Mouse (Mus musculus) MEL (cell line): ENCODE measurements around the gene Mrpl46. TPM values are rescaled to one million over a fixed set of nuclear protein-coding genes. Genes with fewer than 3 reads are reported as not detected.

Experiments
- DNase-seq: peaks from one replicate; pipeline ENCODE4 v3.0.0; 2011; ENCODE audit warnings: low read depth, low spot score
- H3K27ac ChIP-seq: 2 replicates; pipeline ENCODE4 v1.5.1; 2012; ENCODE audit warnings: low read depth, mild to moderate bottlenecking, control low read depth, low read length, moderate library complexity; ENCODE audit not compliant: control insufficient read depth
- H3K27me3 ChIP-seq, 2 experiments: fragments of 150-350 bp in 1 of 2; sonication (generic) in 1 of 2; 2 replicates each; pipeline ENCODE4 v1.6.1; 2012; ENCODE audit warnings: low read length in 2 of 2, mild to moderate bottlenecking in 2 of 2, improper control_type of control experiment in 1 of 2, moderate library complexity in 1 of 2; ENCODE audit not compliant: insufficient read depth in 2 of 2, control insufficient read depth in 1 of 2
- H3K36me3 ChIP-seq, 2 experiments: 2 replicates each; pipeline ENCODE4 v1.6.1; 2012 to 2014; ENCODE audit warnings: low read length in 2 of 2, improper control_type of control experiment in 1 of 2, inconsistent platforms in 1 of 2, mild to moderate bottlenecking in 1 of 2; ENCODE audit not compliant: insufficient read depth in 2 of 2, control insufficient read depth in 1 of 2
- H3K4me1 ChIP-seq, 2 experiments: fragments of 150-350 bp in 1 of 2; sonication (generic) in 1 of 2; 2 replicates each; pipeline ENCODE4 v1.6.1; 2012; ENCODE audit warnings: low read length in 2 of 2, improper control_type of control experiment in 1 of 2, mild to moderate bottlenecking in 1 of 2; ENCODE audit not compliant: insufficient read depth in 2 of 2, control insufficient read depth in 1 of 2
- H3K4me3 ChIP-seq, 2 experiments: fragments of 150-350 bp in 1 of 2; sonication (generic) in 1 of 2; 2 replicates each; pipeline ENCODE4 v1.5.1; 2012; ENCODE audit warnings: low read depth in 2 of 2, low read length in 2 of 2, mild to moderate bottlenecking in 2 of 2, moderate library complexity in 2 of 2, control low read depth in 1 of 2, improper control_type of control experiment in 1 of 2; ENCODE audit not compliant: control insufficient read depth in 1 of 2, insufficient read depth in 1 of 2
- H3K79me2 ChIP-seq: 2 replicates; pipeline ENCODE4 v1.6.1; 2012; ENCODE audit warnings: mild to moderate bottlenecking, low read length, moderate library complexity; ENCODE audit not compliant: control insufficient read depth, poor library complexity, insufficient read depth
- H3K9ac ChIP-seq: 2 replicates; pipeline ENCODE4 v1.6.1; 2012; ENCODE audit warnings: low read depth, mild to moderate bottlenecking, control low read depth, low read length, moderate library complexity; ENCODE audit not compliant: control insufficient read depth, poor library complexity, severe bottlenecking
- H3K9me3 ChIP-seq: fragments of 150-350 bp; sonication (generic); replicated peaks from 2 replicates; pipeline ENCODE4 v1.6.1; 2012; ENCODE audit warnings: mild to moderate bottlenecking, low read length, improper control_type of control experiment, moderate library complexity; ENCODE audit not compliant: insufficient read depth
- BHLHE40 ChIP-seq: IDR thresholded peaks from 2 replicates; pipeline ENCODE4 v1.6.1; 2012; ENCODE audit warnings: low read depth, mild to moderate bottlenecking, inconsistent platforms, low read length, improper control_type of control experiment, borderline replicate concordance
- CHD2 ChIP-seq: IDR thresholded peaks from 2 replicates; pipeline ENCODE4 v1.6.1; 2011; ENCODE audit warnings: low read length, improper control_type of control experiment
- CTCF ChIP-seq, 3 experiments: IDR thresholded peaks in 2 of 3; conservative IDR thresholded peaks in 1 of 3; 2 replicates each; pipeline ENCODE4 v1.5.1; 2011 to 2012; ENCODE audit warnings: low read length in 3 of 3, low read depth in 2 of 3, mild to moderate bottlenecking in 2 of 3, improper control_type of control experiment in 1 of 3, inconsistent platforms in 1 of 3, mixed read lengths in 1 of 3, moderate library complexity in 1 of 3; ENCODE audit not compliant: control insufficient read depth in 1 of 3, insufficient read depth in 1 of 3, poor library complexity in 1 of 3, severe bottlenecking in 1 of 3
- JUND ChIP-seq: IDR thresholded peaks from 2 replicates; pipeline ENCODE4 v1.6.1; 2011; ENCODE audit warnings: low read depth, mild to moderate bottlenecking, improper control_type of control experiment, low read length
- KAT2A ChIP-seq: conservative IDR thresholded peaks from 2 replicates; pipeline ENCODE4 v1.6.1; 2012; ENCODE audit warnings: low read depth, low read length, improper control_type of control experiment, inconsistent platforms
- MEF2A ChIP-seq: IDR thresholded peaks from 2 replicates; pipeline ENCODE4 v1.6.1; 2014; ENCODE audit warnings: low read depth, mild to moderate bottlenecking, inconsistent platforms, low read length, improper control_type of control experiment; ENCODE audit not compliant: poor library complexity, insufficient replicate concordance, severe bottlenecking; ENCODE audit errors: extremely low read depth
- MXI1 ChIP-seq: IDR thresholded peaks from 2 replicates; pipeline ENCODE4 v1.6.1; 2011; ENCODE audit warnings: mild to moderate bottlenecking, low read depth, low read length, improper control_type of control experiment
- NELFE ChIP-seq: IDR thresholded peaks from 2 replicates; pipeline ENCODE4 v1.6.1; 2011; ENCODE audit warnings: low read depth, low read length, improper control_type of control experiment
- NRF1 ChIP-seq: IDR thresholded peaks from 2 replicates; pipeline ENCODE4 v1.6.1; 2014; ENCODE audit warnings: low read depth, mild to moderate bottlenecking, inconsistent platforms, low read length, improper control_type of control experiment, moderate library complexity; ENCODE audit not compliant: poor library complexity, insufficient read depth, severe bottlenecking
- POLR2A ChIP-seq, 2 experiments: IDR thresholded peaks; 2 replicates each; pipeline ENCODE4 v1.6.1; 2011 to 2012; ENCODE audit warnings: low read length in 2 of 2, mild to moderate bottlenecking in 2 of 2, control low read depth in 1 of 2, improper control_type of control experiment in 1 of 2, low read depth in 1 of 2, moderate library complexity in 1 of 2; ENCODE audit not compliant: control insufficient read depth in 1 of 2, insufficient read depth in 1 of 2, poor library complexity in 1 of 2
- SIN3A ChIP-seq: IDR thresholded peaks from 2 replicates; pipeline ENCODE4 v1.6.1; 2012; ENCODE audit warnings: low read length, improper control_type of control experiment, inconsistent platforms
- TAL1 ChIP-seq: IDR thresholded peaks from 2 replicates; pipeline ENCODE4 v1.6.1; 2012; ENCODE audit warnings: mild to moderate bottlenecking, inconsistent platforms, low read length, moderate library complexity, mixed read lengths
- TCF12 ChIP-seq: IDR thresholded peaks from 2 replicates; pipeline ENCODE4 v1.6.1; 2014; ENCODE audit warnings: low read depth, mild to moderate bottlenecking, inconsistent platforms, low read length, improper control_type of control experiment, moderate library complexity
- ZC3H11A ChIP-seq: IDR thresholded peaks from 2 replicates; pipeline ENCODE4 v1.6.1; 2012; ENCODE audit warnings: low read depth, mild to moderate bottlenecking, inconsistent platforms, low read length, improper control_type of control experiment
- ZKSCAN1 ChIP-seq: IDR thresholded peaks from 2 replicates; pipeline ENCODE4 v1.6.1; 2012; ENCODE audit warnings: low read depth, mild to moderate bottlenecking, inconsistent platforms, low read length, improper control_type of control experiment, moderate library complexity
- ZNF384 ChIP-seq: IDR thresholded peaks from 2 replicates; pipeline ENCODE4 v1.6.1; 2012; ENCODE audit warnings: low read depth, mild to moderate bottlenecking, inconsistent platforms, low read length, improper control_type of control experiment
- polyA plus RNA-seq, 2 experiments: library from polyadenylated mRNA; stranded (reverse) in 1 of 2; unstranded in 1 of 2; fragments of >175 nt in 1 of 2; fragments of >200 nt in 1 of 2; gene quantifications; 2 replicates each; pipeline versions ENCODE4 v1.2.1 to v1.2.4; 2012; ENCODE audit warnings: low replicate concordance in 2 of 2, low read depth in 1 of 2; ENCODE audit not compliant: insufficient read length in 2 of 2, insufficient read depth in 1 of 2, missing spikeins in 1 of 2
- total RNA-seq: library from RNA; depleted of rRNA; stranded (reverse); fragments of 300-350 nt; gene quantifications from 2 replicates; pipeline ENCODE4 v1.2.3, GENCODE M21; 2012

Gene Mrpl46
- total and polyA plus RNA-seq, 3 experiments = 67.2 to 70.8 TPM; not detected in 1

DNA sequence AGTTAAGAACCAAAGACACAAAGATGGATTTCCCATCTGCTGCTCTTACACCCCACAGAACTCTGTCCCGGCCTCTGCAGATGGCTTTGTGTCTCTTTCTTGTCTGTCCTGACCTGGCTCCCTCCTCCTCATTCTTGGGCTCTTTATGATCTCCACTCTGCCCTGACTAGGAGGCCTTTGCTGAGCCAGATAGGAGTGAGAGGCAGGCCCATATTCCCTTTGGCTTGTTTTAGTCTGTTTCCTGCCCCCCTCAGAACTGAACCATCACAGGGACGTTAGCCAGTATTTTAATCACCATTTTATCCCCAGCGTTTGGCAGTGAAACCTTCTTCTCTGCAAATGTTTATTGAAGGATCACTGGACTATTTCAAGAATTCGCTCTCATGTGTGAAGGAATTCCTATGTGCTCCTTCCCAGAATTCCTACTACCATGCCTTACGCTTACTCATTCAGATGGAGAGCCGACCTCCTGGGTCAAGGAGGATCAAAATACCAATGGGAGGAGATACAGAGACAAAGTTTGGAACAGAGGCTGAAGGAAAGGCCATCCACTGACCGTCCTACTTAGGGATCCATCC lies 14.2 kb downstream of the Mrpl46 start:
- no peak overlapping the region for H3K27ac ChIP-seq
- H3K79me2 ChIP-seq = no peaks in the 10 kb centered on the region
- TF ChIP-seq SIN3A (no peak), MEF2A (no peak), MXI1 (no peak), ZKSCAN1 (no peak), ZNF384 (no peak), CTCF (IDR thresholded peaks at IDR 0.05 in 2 of 3, conservative IDR thresholded peaks at IDR 0.05 in 1 of 3; ENCODE audit: control insufficient read depth in 1 of 3, insufficient read depth in 1 of 3, low read depth in 2 of 3, low read length in 3 of 3, poor library complexity in 1 of 3, severe bottlenecking in 1 of 3) (no peak), CHD2 (no peak), ZC3H11A (no peak), NRF1 (no peak), POLR2A (IDR thresholded peaks at IDR 0.05; ENCODE audit: control insufficient read depth in 1 of 2, insufficient read depth in 1 of 2, low read depth in 1 of 2, low read length in 2 of 2, poor library complexity in 1 of 2) (no peak), TAL1 (no peak), JUND (no peak), KAT2A (no peak), NELFE (no peak)
- H3K36me3 ChIP-seq = no peaks in the 10 kb centered on the region
- no peaks in the 10 kb centered on the region for H3K4me1 ChIP-seq
- DNase-seq = no peak
- H3K9me3 ChIP-seq = no peaks in the 10 kb centered on the region
- peaks cover 0 to 2% of the 10 kb centered on the region in 2 experiments; a peak in 1 of 4 replicates for H3K27me3 ChIP-seq
- H3K9ac ChIP-seq = no peak overlapping the region
- H3K4me3 ChIP-seq = no peak overlapping the region

DNA sequence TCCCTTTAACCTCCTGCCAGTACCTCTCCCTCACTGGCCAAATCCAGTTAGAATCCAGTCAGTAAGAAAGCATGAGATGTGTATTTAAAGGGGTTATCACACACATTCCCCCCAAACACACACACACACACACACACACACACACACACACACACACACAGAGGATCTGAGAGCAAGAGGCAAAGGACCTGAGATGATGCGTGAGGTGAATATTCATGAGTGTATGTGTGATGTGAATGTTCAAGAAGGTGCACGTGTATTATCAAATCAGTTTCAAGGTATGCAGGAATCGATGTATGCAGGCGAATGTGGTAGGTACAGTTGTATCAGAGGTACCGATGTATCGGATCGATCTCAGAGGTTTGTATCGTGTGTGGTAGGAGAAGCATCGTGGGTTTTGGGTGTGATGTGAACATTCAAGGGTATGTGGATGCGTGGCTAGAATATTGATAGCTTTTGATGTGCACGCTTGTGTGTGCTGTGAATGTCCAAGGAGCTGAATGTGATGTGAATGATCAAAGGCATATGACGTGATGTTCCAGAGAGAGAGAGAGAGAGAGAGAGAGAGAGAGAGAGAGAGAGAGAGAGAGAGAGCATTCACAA lies 15.3 kb downstream of the Mrpl46 start:
- no peak overlapping the region for H3K4me3 ChIP-seq
- H3K9ac ChIP-seq = no peak overlapping the region
- H3K36me3 ChIP-seq = no peaks in the 10 kb centered on the region
- no peaks in the 10 kb centered on the region for H3K9me3 ChIP-seq
- no peaks in the 10 kb centered on the region for H3K79me2 ChIP-seq
- peaks cover 0 to 2% of the 10 kb centered on the region in 2 experiments; a peak in 1 of 4 replicates for H3K27me3 ChIP-seq
- no peak overlapping the region for H3K27ac ChIP-seq
- TF ChIP-seq KAT2A = no peak
- TF ChIP-seq BHLHE40 = no peak
- TF ChIP-seq ZNF384 = no peak
- TF ChIP-seq TCF12 = no peak
- DNase-seq = no peak
- no peaks in the 10 kb centered on the region for H3K4me1 ChIP-seq
